Mouse (Mus musculus): ENCODE data around the gene Gm12845.
"Not testable (repeated sequence)": the region's sequence is repeated elsewhere in the genome, so short reads cannot be mapped to it uniquely, and the experiment has no call there.

Gm12845 gene

DNA sequence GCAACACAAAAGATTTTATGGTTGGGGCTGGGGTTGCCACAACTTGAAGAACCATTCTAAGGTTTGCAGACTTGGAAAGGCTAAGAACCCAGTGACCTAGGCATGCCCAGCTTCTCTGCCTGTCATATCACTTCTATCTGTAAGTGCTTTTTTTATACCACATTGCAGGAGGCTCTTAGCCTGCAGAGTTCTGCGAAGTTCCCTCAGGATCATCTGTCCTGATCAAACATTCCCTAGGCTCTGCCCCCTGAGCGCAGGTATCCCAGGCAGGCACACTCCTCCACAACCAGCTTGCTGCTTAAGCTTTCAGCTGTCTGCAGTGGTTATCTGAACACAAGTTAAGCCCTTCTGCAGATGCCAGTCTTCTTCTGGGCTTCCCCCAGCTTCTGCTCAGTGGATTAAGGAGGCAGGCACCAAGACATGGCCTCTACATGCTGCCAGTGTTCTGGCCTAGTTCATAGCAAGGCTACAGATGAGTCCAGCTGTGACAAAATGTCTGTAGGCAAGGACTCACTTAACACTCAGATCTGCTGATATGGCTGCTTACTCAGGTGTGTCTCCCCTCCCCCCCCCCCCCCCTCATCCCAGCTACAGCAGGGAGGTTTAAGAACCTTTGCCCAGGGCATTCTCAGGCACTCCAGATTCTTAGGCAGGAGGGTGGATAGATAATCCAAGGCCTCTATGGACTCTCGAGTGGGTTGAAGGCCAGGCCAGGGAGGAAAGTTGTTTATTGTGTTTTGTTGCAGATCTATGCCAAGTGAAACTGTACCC lies 15.2 kb upstream of the Gm12845 start:
- Histone ChIP-seq H3K27me3 (ENCODE audit: insufficient read depth, low read length) (no peaks in the 10 kb centered on the region), H3K9me3 (ENCODE audit: low read length) (no peaks in the 10 kb centered on the region), H3K36me3 (ENCODE audit: insufficient read depth, low read length) (no peaks in the 10 kb centered on the region), H3K4me1 (replicated peaks; ENCODE audit: low read depth, low read length) (peaks cover 9% of the 10 kb centered on the region), H3K4me3 (replicated peaks; ENCODE audit: low read length) (no peak overlapping the region)
- TF ChIP-seq POU5F1 (IDR thresholded peaks at IDR 0.05; ENCODE audit: borderline replicate concordance, low read length) (no peak), NANOG (IDR thresholded peaks at IDR 0.05; ENCODE audit: borderline replicate concordance, low read length) (no peak), CTCF (conservative IDR thresholded peaks at IDR 0.05; ENCODE audit: low read length) (no peak)

DNA sequence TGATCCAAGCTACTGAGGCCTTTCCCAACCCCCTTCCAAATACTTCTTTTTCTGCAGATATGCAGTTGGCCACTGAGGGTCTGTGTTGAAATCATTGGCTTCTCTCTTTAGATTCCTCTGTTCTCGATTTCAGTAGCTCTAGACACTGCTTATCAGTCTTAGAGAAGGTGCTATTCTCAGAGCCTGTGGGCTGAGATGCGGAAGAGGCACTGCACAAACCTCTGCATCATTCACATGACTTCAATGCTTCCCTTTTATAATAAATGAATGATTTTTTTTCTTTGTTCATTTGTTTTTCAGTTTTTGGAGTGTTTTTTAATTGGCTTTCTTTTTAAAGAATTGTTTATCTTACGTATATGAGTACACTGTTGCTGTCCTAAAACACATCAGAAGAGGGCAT lies 11.9 kb upstream of the Gm12845 start:
- H3K27me3 ChIP-seq (ENCODE audit: insufficient read depth, low read length), result no peaks in the 10 kb centered on the region
- TF ChIP-seq NANOG (IDR thresholded peaks at IDR 0.05; ENCODE audit: borderline replicate concordance, low read length) (no peak), POU5F1 (IDR thresholded peaks at IDR 0.05; ENCODE audit: borderline replicate concordance, low read length) (no peak), CTCF (conservative IDR thresholded peaks at IDR 0.05; ENCODE audit: low read length) (no peak)
- H3K36me3 ChIP-seq (ENCODE audit: insufficient read depth, low read length), result no peaks in the 10 kb centered on the region
- H3K4me3 ChIP-seq (replicated peaks; ENCODE audit: low read length), result no peak overlapping the region
- no peaks in the 10 kb centered on the region for H3K4me1 ChIP-seq (replicated peaks; ENCODE audit: low read depth, low read length)
- no peaks in the 10 kb centered on the region for H3K9me3 ChIP-seq (ENCODE audit: low read length)

DNA sequence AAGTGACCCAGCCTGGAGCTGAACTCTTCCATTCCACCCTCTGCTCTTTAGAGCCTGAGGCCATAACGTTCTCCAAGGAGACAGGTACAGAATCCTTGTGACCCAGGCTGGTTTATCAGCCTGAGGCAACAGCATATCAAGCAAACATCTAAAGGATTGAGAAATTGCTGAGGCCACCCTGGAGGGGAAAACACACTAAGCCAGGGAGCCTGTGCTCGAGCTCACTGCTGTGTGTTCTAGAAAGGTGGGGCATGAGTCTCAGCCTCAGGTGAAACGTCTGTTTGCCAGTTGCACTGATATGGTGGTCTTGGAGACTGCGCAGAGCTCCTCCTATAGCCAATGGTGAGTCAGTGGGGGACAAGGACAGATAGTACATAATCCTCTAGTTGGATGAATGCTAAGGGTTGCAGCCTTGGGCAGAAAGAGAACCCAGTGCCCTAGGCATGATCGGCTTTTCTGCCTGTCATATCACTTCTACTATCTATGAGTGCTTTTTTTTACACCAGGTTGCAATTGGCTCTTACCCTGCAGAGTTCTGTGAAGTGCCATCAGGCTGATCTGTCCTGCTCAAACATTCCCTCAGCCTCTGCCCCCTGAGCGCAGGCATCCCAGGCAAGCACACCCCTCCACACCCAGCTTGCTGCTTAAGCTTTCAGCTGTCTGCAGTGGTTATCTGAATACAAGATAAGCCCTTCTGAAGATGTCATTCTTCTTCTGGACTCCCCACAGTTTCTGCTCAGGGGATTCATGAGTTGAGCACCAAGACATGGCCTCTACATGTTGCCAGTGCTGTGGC lies 10.7 kb upstream of the Gm12845 start:
- TF ChIP-seq POU5F1 (IDR thresholded peaks at IDR 0.05; ENCODE audit: borderline replicate concordance, low read length), result no peak
- no peak for TF ChIP-seq NANOG (IDR thresholded peaks at IDR 0.05; ENCODE audit: borderline replicate concordance, low read length)
- TF ChIP-seq CTCF (conservative IDR thresholded peaks at IDR 0.05; ENCODE audit: low read length), result no peak
- Histone ChIP-seq H3K4me1 (replicated peaks; ENCODE audit: low read depth, low read length) (no peaks in the 10 kb centered on the region), H3K36me3 (ENCODE audit: insufficient read depth, low read length) (no peaks in the 10 kb centered on the region), H3K9me3 (ENCODE audit: low read length) (no peaks in the 10 kb centered on the region), H3K4me3 (replicated peaks; ENCODE audit: low read length) (no peak overlapping the region), H3K27me3 (ENCODE audit: insufficient read depth, low read length) (no peaks in the 10 kb centered on the region)

DNA sequence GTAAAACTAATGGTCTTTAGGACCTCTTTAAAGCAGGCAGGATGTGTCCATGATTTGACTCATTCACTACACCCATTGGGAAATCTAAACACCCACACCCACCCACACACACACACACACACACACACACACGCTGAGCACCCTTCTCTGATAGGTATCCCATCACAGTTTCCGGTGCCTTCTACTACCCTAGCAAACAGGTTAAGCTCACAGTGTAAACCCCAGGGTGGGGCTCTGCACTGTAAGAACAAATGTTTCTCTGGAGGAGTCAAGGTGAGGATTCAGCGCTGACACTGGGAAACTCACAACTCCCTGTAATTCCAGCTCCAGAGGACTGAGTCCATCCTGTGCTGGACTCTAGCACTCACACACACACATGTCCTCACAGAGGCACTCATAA lies 7.7 kb downstream of the Gm12845 start:
- no peaks in the 10 kb centered on the region for H3K36me3 ChIP-seq (ENCODE audit: insufficient read depth, low read length)
- H3K9me3 ChIP-seq (ENCODE audit: low read length), result no peaks in the 10 kb centered on the region
- H3K4me1 ChIP-seq (replicated peaks; ENCODE audit: low read depth, low read length), result 0 out of 2 replicates have a peak, but pooled peaks cover 2% of the 10 kb centered on the region
- no peak overlapping the region for H3K4me3 ChIP-seq (replicated peaks; ENCODE audit: low read length)
- H3K27me3 ChIP-seq (ENCODE audit: insufficient read depth, low read length), result peaks cover 10% of the 10 kb centered on the region
- TF ChIP-seq CTCF (conservative IDR thresholded peaks at IDR 0.05; ENCODE audit: low read length) (no peak), NANOG (IDR thresholded peaks at IDR 0.05; ENCODE audit: borderline replicate concordance, low read length) (no peak), POU5F1 (IDR thresholded peaks at IDR 0.05; ENCODE audit: borderline replicate concordance, low read length) (no peak)

DNA sequence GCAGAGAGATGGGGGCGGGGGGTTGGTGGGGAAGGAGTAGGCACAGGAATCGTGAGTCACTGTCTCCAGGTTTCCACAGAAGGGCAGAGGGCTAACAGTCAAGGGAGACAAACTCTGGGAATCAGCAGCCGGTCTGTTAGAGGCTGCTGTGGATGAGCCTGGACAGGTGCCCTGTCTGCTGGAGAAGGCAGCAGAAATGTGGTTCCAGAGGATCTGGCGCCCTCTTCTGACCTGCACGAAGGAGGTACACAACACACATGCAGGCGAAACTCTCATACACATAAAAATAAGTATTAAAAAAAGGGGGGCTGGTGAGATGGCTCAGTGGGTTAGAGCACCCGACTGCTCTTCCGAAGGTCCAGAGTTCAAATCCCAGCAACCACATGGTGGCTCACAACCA lies 13.3 kb downstream of the Gm12845 start:
- H3K4me3 ChIP-seq (replicated peaks; ENCODE audit: low read length), result no peak overlapping the region
- no peaks in the 10 kb centered on the region for H3K4me1 ChIP-seq (replicated peaks; ENCODE audit: low read depth, low read length)
- no peak for TF ChIP-seq NANOG (IDR thresholded peaks at IDR 0.05; ENCODE audit: borderline replicate concordance, low read length)
- peak; percentile 33 for TF ChIP-seq CTCF (conservative IDR thresholded peaks at IDR 0.05; ENCODE audit: low read length)
- no peak for TF ChIP-seq POU5F1 (IDR thresholded peaks at IDR 0.05; ENCODE audit: borderline replicate concordance, low read length)
- no peaks in the 10 kb centered on the region for H3K36me3 ChIP-seq (ENCODE audit: insufficient read depth, low read length)
- H3K27me3 ChIP-seq (ENCODE audit: insufficient read depth, low read length), result 0 out of 2 replicates have a peak, but pooled peaks cover 3% of the 10 kb centered on the region
- H3K9me3 ChIP-seq (ENCODE audit: low read length), result peaks cover 4% of the 10 kb centered on the region

DNA sequence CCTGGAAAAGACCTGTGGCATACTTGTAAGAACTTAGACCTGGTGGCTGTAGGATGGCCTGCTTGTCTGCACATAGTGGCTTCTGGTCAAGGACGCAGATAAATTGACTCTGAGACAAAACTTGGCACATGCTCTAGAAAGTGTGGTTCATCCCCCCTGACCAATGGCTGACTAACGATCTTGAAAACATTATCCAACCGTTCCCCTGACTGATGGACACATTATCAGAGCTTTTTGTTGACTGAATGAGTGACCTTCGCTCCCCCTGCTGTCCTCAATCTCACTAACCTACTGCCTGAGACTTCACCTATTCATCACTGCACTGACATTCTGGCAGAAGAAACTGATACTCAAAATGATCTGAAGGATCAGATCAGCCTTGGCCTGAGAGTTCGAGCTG lies 28.3 kb downstream of the Gm12845 start:
- H3K9me3 ChIP-seq (ENCODE audit: low read length), result peaks cover 13% of the 10 kb centered on the region
- H3K27me3 ChIP-seq (ENCODE audit: insufficient read depth, low read length); H3K4me1 ChIP-seq (replicated peaks; ENCODE audit: low read depth, low read length); H3K36me3 ChIP-seq (ENCODE audit: insufficient read depth, low read length); H3K4me3 ChIP-seq (replicated peaks; ENCODE audit: low read length): not testable (repeated sequence)

DNA sequence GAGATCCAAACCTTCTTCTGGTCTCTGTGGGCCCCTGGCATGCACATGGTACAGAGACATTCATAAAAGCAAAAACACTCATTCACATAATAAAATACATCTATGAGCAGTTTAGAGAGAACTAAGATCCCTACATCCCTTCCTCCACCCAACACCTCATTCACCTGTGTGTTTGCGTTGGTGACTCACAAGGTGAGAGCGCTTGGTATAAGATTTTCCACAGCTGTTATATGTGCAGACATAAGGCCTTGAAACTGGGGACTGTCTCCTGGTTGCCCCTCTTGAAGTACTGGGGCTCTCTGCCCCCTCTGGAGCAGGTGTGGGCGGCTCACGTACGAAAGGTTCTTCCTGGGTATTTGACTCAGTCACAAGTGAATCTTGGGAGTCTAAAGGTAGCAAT lies 35.9 kb downstream of the Gm12845 start:
- H3K27me3 ChIP-seq (ENCODE audit: insufficient read depth, low read length), result peaks cover 5% of the 10 kb centered on the region
- no peak overlapping the region for H3K4me3 ChIP-seq (replicated peaks; ENCODE audit: low read length)
- no peaks in the 10 kb centered on the region for H3K36me3 ChIP-seq (ENCODE audit: insufficient read depth, low read length)
- TF ChIP-seq CTCF (conservative IDR thresholded peaks at IDR 0.05; ENCODE audit: low read length) (no peak), POU5F1 (IDR thresholded peaks at IDR 0.05; ENCODE audit: borderline replicate concordance, low read length) (no peak), NANOG (IDR thresholded peaks at IDR 0.05; ENCODE audit: borderline replicate concordance, low read length) (no peak)
- H3K4me1 ChIP-seq (replicated peaks; ENCODE audit: low read depth, low read length), result no peaks in the 10 kb centered on the region
- H3K9me3 ChIP-seq (ENCODE audit: low read length), result no peaks in the 10 kb centered on the region

DNA sequence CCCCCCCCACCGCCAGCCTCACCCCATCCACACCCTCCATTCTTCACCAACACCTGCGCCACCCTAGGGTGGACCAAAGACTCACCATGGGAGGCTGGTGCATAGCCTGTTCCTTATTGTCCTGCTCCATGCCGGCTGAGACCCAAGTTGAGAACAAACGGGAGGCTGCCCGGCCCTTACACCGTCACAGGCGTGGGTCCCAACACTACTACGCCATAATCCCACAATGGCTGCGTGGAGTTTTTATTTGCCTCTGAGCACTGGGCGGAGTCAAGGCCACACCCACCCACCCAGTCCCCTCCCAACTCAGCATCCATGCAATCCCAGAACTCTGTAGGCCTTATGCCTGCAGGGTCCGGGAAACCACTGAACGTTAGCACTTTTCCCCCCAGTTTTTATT lies 41.2 kb downstream of the Gm12845 start, which contains the start of gene Klf17:
Klf17 (minus strand) TSS at position 233 of the 400 bp plus-strand sequence.
- no peaks in the 10 kb centered on the region for H3K4me1 ChIP-seq (replicated peaks; ENCODE audit: low read depth, low read length)
- H3K9me3 ChIP-seq (ENCODE audit: low read length), result no peaks in the 10 kb centered on the region
- no peaks in the 10 kb centered on the region for H3K27me3 ChIP-seq (ENCODE audit: insufficient read depth, low read length)
- no peaks in the 10 kb centered on the region for H3K36me3 ChIP-seq (ENCODE audit: insufficient read depth, low read length)
- TF ChIP-seq POU5F1 (IDR thresholded peaks at IDR 0.05; ENCODE audit: borderline replicate concordance, low read length), result no peak
- TF ChIP-seq CTCF (conservative IDR thresholded peaks at IDR 0.05; ENCODE audit: low read length), result no peak
- TF ChIP-seq NANOG (IDR thresholded peaks at IDR 0.05; ENCODE audit: borderline replicate concordance, low read length), result no peak
- no peak within 1 kb of the TSS for H3K4me3 ChIP-seq (replicated peaks; ENCODE audit: low read length)

Measured in E14TG2a.4 (cell line).